Mouse (Mus musculus): ENCODE measurements around the gene Cers4. TPM values are rescaled to one million over a fixed set of nuclear protein-coding genes. Genes with fewer than 3 reads are reported as not detected.
A peak's percentile ranks its signal among the peaks of the same experiment; 100 is the strongest.

The Cers4 gene
- polyA plus RNA-seq, 1 experiment: 62.1 TPM

DNA sequence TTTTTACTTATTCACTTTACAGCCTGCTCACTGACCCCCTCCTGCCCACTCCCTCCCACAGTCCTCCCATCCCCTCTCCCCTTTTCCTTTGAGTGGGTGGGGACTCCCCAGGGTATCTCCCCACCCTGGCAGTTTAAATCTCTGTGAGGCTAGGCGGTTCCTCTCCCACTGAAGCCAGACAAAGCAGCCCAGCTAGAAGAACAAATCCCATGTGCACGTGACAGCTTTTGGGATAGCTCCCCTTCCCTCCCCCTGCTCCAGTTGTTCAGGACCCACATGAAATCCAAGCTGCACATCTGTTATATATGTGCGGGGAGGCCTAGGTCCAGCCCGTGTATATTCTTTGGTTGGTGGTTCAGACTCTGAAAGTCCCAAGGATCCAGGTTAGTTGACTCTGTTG, 10.3 kb upstream of the Cers4 start:
- Histone ChIP-seq H3K27ac (ENCODE audit: control insufficient read depth, insufficient read depth, low read length) (no peak overlapping the region), H3K4me3 (ENCODE audit: control insufficient read depth, insufficient read depth, low read length) (no peak overlapping the region), H3K27me3 (ENCODE audit: control insufficient read depth, insufficient read depth, low read length) (no peaks in the 10 kb centered on the region), H3K4me1 (replicated peaks; ENCODE audit: control insufficient read depth, insufficient read depth, low read length) (no peaks in the 10 kb centered on the region), H3K36me3 (ENCODE audit: control insufficient read depth, insufficient read depth, low read length) (no peaks in the 10 kb centered on the region)
- WGBS: 96% methylated on average over 4 of the region's 4 CpGs
- TF ChIP-seq POLR2A (IDR thresholded peaks at IDR 0.05; ENCODE audit: control insufficient read depth, extremely low read depth, insufficient read depth, low read length, poor library complexity) (no peak), CTCF (IDR thresholded peaks at IDR 0.05; ENCODE audit: borderline replicate concordance, control insufficient read depth, extremely low read depth, insufficient read depth, low read length, poor library complexity) (no peak)
- no peak for DNase-seq

DNA sequence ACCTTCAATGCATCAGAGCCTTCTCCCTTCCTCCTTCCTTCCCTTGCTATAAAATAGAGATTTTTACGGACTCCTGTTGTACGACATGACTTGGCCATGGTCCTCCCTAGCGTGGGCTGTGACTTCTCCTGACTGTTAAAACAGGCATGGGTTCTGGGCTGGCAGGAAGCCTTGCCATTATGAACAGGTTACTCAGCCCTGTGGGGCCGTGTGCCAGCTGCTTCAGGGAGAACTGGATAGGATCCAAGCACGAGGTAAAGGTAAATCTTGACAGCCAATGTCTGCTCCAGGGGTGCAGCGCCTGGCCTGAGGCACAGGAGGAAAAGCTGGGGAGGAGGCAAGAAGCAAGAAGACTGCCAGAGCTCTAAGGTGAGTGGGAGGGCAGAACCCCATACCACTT, 9.5 kb upstream of the Cers4 start:
- H3K27ac ChIP-seq (ENCODE audit: control insufficient read depth, insufficient read depth, low read length): no peak overlapping the region
- TF ChIP-seq POLR2A (IDR thresholded peaks at IDR 0.05; ENCODE audit: control insufficient read depth, extremely low read depth, insufficient read depth, low read length, poor library complexity) (no peak), CTCF (IDR thresholded peaks at IDR 0.05; ENCODE audit: borderline replicate concordance, control insufficient read depth, extremely low read depth, insufficient read depth, low read length, poor library complexity) (no peak)
- WGBS: 65% methylated on average over 6 of the region's 6 CpGs
- H3K4me3 ChIP-seq (ENCODE audit: control insufficient read depth, insufficient read depth, low read length): no peak overlapping the region
- H3K27me3 ChIP-seq (ENCODE audit: control insufficient read depth, insufficient read depth, low read length): no peaks in the 10 kb centered on the region
- no peaks in the 10 kb centered on the region for H3K36me3 ChIP-seq (ENCODE audit: control insufficient read depth, insufficient read depth, low read length)
- no peak for DNase-seq
- H3K4me1 ChIP-seq (replicated peaks; ENCODE audit: control insufficient read depth, insufficient read depth, low read length): no peaks in the 10 kb centered on the region

DNA sequence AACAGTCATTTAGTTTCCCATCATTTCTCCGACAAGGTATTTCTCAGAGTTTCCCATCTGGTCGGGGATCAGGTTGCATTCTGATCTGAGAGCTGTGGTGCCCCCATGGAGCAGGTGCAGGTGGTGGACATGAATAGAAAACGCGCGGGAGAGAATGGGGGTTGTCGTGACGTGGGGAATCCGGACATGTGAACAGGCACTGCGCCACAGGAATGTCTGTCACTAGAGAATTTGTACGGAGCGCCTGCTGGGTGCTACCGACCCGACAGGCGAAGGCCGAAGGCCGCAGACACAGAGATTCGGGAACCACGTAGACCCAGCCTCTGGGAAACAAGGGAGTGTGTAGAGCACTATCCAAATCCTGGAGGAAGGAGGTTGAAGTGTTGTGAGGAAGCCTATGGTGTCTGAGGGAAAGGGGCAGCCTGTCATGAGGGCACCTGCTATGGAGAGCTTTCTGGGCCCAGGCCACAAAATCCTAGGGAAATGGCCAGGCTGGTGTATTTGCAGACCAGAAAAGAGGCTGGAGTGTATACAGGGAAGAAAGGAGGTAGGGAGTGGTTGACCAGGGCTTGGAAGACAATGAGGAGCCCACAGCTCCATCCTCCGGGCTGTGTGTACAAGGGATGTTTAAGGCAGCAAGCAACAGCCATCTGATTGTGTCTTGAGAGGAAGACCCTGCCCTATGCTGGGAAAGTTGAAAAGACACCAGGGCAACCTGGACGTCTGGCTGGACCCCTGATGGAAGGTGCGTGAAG, 1.0 kb downstream of the Cers4 start:
- 19% methylated on average over 21 of the region's 21 CpGs for WGBS
- Histone ChIP-seq H3K36me3 (ENCODE audit: control insufficient read depth, insufficient read depth, low read length) (no peaks in the 10 kb centered on the region), H3K27me3 (ENCODE audit: control insufficient read depth, insufficient read depth, low read length) (no peaks in the 10 kb centered on the region), H3K4me1 (replicated peaks; ENCODE audit: control insufficient read depth, insufficient read depth, low read length) (peaks cover 15% of the 10 kb centered on the region), H3K27ac (ENCODE audit: control insufficient read depth, insufficient read depth, low read length) (no peak overlapping the region; the same call in 1 of the 2 replicates), H3K4me3 (ENCODE audit: control insufficient read depth, insufficient read depth, low read length) (peak overlapping the region; percentile 50)
- no peak for TF ChIP-seq POLR2A (IDR thresholded peaks at IDR 0.05; ENCODE audit: control insufficient read depth, extremely low read depth, insufficient read depth, low read length, poor library complexity)
- no peak for TF ChIP-seq CTCF (IDR thresholded peaks at IDR 0.05; ENCODE audit: borderline replicate concordance, control insufficient read depth, extremely low read depth, insufficient read depth, low read length, poor library complexity)
- DNase-seq: peak; percentile 37

DNA sequence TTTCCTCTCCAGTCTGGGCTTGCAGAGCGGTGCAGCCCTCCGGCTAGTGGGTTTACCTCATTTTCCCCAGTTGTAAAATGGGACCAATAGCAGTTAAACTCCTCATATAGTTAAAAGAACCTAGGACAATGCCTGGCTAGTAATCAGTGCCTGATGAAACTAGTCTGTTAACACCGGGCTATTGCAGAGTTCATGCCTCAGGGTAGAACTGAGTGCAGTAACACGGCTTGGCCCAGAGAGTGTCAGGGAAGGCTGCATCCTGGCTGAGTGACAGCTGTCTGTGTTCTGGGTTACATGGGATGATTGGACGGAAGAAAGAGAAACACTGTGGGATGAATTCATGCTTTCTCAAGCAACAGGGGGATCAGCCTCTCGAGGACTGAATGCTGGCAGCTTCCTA, 3.1 kb downstream of the Cers4 start:
- H3K27me3 ChIP-seq (ENCODE audit: control insufficient read depth, insufficient read depth, low read length): no peaks in the 10 kb centered on the region
- 94% methylated on average over 6 of the region's 6 CpGs for WGBS
- no peaks in the 10 kb centered on the region for H3K36me3 ChIP-seq (ENCODE audit: control insufficient read depth, insufficient read depth, low read length)
- no peak overlapping the region for H3K4me3 ChIP-seq (ENCODE audit: control insufficient read depth, insufficient read depth, low read length)
- peaks cover 15% of the 10 kb centered on the region for H3K4me1 ChIP-seq (replicated peaks; ENCODE audit: control insufficient read depth, insufficient read depth, low read length)
- no peak for DNase-seq
- TF ChIP-seq POLR2A (IDR thresholded peaks at IDR 0.05; ENCODE audit: control insufficient read depth, extremely low read depth, insufficient read depth, low read length, poor library complexity) (no peak), CTCF (IDR thresholded peaks at IDR 0.05; ENCODE audit: borderline replicate concordance, control insufficient read depth, extremely low read depth, insufficient read depth, low read length, poor library complexity) (no peak)
- no peak overlapping the region for H3K27ac ChIP-seq (ENCODE audit: control insufficient read depth, insufficient read depth, low read length)

DNA sequence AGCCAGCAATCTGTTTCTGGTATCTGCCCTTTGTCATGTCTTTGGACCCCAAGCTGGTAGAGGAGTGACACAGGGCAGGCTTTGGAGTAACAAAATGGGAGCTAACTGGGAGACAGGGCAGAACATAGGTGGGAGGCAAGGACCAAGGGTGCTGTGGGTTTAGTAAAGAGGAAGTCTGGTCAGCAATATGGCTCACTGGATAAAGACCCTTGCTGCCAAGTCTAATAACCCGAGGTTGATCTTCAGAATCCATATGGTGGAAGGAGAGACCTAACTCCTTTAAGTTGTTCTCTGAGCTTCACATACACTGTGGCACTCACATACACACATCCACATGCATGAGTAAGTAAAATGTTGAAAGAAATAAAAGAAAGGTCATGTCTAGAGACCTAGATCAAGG, 4.8 kb downstream of the Cers4 start:
- no peak overlapping the region for H3K27ac ChIP-seq (ENCODE audit: control insufficient read depth, insufficient read depth, low read length)
- no peaks in the 10 kb centered on the region for H3K36me3 ChIP-seq (ENCODE audit: control insufficient read depth, insufficient read depth, low read length)
- no peak overlapping the region for H3K4me3 ChIP-seq (ENCODE audit: control insufficient read depth, insufficient read depth, low read length)
- no peaks in the 10 kb centered on the region for H3K27me3 ChIP-seq (ENCODE audit: control insufficient read depth, insufficient read depth, low read length)
- H3K4me1 ChIP-seq (replicated peaks; ENCODE audit: control insufficient read depth, insufficient read depth, low read length): peaks cover 15% of the 10 kb centered on the region
- 54% methylated on average over 1 of the region's 1 CpGs for WGBS
- DNase-seq: no peak
- TF ChIP-seq CTCF (IDR thresholded peaks at IDR 0.05; ENCODE audit: borderline replicate concordance, control insufficient read depth, extremely low read depth, insufficient read depth, low read length, poor library complexity) (no peak), POLR2A (IDR thresholded peaks at IDR 0.05; ENCODE audit: control insufficient read depth, extremely low read depth, insufficient read depth, low read length, poor library complexity) (no peak)

DNA sequence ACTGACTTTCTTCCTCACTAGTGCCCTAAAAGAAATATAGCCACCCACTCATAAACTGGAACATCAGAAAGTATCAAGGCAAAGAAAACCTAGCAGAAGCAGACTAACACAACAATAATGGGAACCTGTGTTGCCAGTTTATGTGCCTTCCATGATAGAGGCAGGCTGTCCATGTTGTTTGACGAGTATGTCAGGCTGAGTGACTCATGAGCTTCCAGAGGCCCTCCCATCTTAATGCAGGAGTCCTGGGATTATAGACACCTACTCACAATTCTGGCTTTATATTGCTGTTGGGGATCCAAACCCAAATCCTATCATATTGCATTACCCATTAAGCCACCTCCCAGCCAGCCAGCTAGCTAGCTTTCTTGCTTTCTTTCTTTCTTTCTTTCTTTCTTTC, 12.5 kb downstream of the Cers4 start:
- WGBS: 94% methylated on average over 1 of the region's 1 CpGs
- Histone ChIP-seq H3K4me1 (replicated peaks; ENCODE audit: control insufficient read depth, insufficient read depth, low read length) (no peaks in the 10 kb centered on the region), H3K36me3 (ENCODE audit: control insufficient read depth, insufficient read depth, low read length) (no peaks in the 10 kb centered on the region), H3K4me3 (ENCODE audit: control insufficient read depth, insufficient read depth, low read length) (no peak overlapping the region), H3K27me3 (ENCODE audit: control insufficient read depth, insufficient read depth, low read length) (no peaks in the 10 kb centered on the region), H3K27ac (ENCODE audit: control insufficient read depth, insufficient read depth, low read length) (no peak overlapping the region)
- DNase-seq: no peak
- TF ChIP-seq CTCF (IDR thresholded peaks at IDR 0.05; ENCODE audit: borderline replicate concordance, control insufficient read depth, extremely low read depth, insufficient read depth, low read length, poor library complexity) (no peak), POLR2A (IDR thresholded peaks at IDR 0.05; ENCODE audit: control insufficient read depth, extremely low read depth, insufficient read depth, low read length, poor library complexity) (no peak)

Data from thymus, adult 2 months (tissue).